Mouse (Mus musculus) heart, postnatal 10 days (tissue): ENCODE measurements around the gene Nploc4. TPM values are rescaled to one million over a fixed set of nuclear protein-coding genes. Genes with fewer than 3 reads are reported as not detected.

ENCODE experiments used
- DNase-seq, 2 experiments: peaks; one replicate each; pipeline ENCODE4 v3.0.0; 2021
- intact Hi-C: fragments of 180-260 bp; cut with DNase I; formaldehyde crosslinking; loops from one replicate; pipeline ENCODE4 v1.15.1; 2025
- microRNA-seq, 2 experiments: library from miRNA; unstranded; fragments of <30 nt; microRNA quantifications; one replicate each; pipeline ENCODE4 v1.2.0; 2022
- total RNA-seq, 2 experiments: library from RNA; stranded (reverse); gene quantifications; 2 replicates each; pipeline ENCODE4 v1.2.3; 2021

Gene Nploc4
- total RNA-seq, 2 experiments from 2014 or later = 53.9 to 59.6 TPM

GRCm38 (mm10) chr11:120344310-120344920 lies 93.1 kb downstream of the Nploc4 start:
- DNase-seq = no peak
- intact Hi-C loops = no loop called here

GRCm38 (mm10) chr11:120343519-120344309 lies 93.8 kb downstream of the Nploc4 start:
- peak; percentile 38 to 61 for DNase-seq
- intact Hi-C loops = no loop called here

DNA sequence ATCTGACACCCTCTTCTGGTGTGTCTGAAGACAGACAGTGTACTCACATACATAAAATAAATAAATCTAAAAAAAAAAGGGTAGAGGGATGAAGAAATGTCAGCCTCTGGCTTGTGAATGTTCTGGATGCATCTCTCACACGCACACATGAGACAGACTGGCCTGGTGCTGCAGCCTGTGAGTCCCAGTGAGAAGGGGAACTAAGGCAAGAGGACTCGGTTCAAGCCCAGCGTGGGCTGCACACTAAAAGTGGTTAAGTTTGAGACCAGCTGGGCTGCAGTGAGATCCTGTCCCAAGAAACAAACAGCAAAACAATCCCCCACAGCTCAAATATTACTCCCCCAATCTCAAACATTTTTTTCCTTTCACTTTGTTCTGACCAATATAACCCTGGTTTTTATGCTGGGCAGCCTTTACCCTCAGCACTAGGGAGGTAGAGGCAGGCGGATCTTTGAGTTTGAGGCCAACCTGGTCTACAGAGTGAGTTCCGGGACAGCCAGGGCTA lies 94.8 kb downstream of the Nploc4 start:
- intact Hi-C loops = no loop called here
- no peak for DNase-seq

GRCm38 (mm10) chr11:120341661-120342060 lies 95.8 kb downstream of the Nploc4 start:
- no peak for DNase-seq
- intact Hi-C loops = no loop called here

GRCm38 (mm10) chr11:120339978-120340513 lies 97.5 kb downstream of the Nploc4 start:
- intact Hi-C loops = no loop called here
- no peak for DNase-seq

- intact Hi-C loops = no loop called here
- DNase-seq = no peak
These were observed 98.7 kb downstream of the Nploc4 start for GRCm38 (mm10) chr11:120338786-120339185.

DNA sequence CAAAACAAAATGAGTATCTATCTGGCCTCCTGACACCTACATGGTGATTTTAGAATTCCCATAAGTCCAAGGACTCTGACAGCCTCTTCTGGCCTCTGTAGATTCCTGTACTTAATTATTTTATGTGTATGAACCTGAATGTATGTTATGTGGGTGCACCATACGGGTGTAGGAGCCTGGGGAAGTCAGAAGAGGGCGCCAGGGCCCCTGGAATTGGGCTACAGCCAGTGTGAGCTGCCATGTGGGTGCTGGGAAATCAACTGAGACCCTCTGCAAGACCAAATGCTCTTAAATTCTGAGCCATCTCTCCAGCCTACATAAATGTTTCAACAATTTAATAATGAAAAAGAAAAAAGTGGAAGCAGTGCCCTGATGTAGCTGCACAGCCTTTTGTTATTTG lies 100.1 kb downstream of the Nploc4 start:
- intact Hi-C loops = no loop called here
- DNase-seq = no peak

DNA sequence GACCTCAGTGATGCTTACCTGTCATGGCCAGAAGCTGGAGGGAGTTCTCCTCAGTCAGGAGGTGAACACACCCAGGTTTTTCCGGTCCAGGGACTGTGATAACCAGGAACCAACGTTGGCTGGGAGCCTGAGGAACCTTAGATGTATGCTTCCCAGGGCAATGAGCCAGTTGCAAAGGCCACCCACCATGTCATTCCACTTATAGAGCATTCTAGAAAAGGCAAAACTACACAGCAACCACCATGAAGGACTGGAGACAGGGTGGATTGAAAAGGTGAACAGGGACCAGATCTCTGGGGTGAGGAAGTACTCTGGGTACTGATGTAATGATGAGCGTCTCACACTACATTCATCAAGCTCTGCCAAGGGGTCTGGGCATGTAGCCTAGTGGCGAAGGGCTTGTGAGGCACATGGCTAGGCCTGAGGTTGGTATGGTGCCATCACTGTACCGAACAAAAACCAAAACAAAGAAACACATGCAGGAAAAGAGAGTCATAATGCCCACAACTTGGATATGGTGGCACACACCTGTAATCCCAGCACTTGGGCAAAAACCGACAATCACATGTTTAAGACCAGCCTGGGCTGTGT lies 102.0 kb downstream of the Nploc4 start:
- peak in 1 of 2 experiments; percentile 32 for DNase-seq
- intact Hi-C loops = no loop called here

Small RNAs within 50 kb of the gene (microRNA-seq; reads per million reads assigned to microRNA genes)
- gene Gm23419 (0 reads per million in 2 experiments), gene Mir6935 (0 to 0.70 reads per million in 2 experiments)

Other genes starting within 250 kb of the Nploc4 start
- gene Bahcc1, start 204.8 kb downstream of the Nploc4 start, total RNA-seq = 10 to 100 TPM in 1 of 2 experiments, 1 to 10 TPM in 1; 8.8 to 14.1 TPM
- 100 to 1,000 TPM; 691 to 703 TPM for gene Actg1, start 89.2 kb downstream of the Nploc4 start, total RNA-seq
- gene Fscn2, start 76.2 kb downstream of the Nploc4 start, total RNA-seq = not detected
- gene Faap100, start 58.9 kb downstream of the Nploc4 start, total RNA-seq = 10 to 100 TPM; 21.3 to 24.3 TPM
- 1 to 10 TPM in 1 of 2 experiments, under 1 TPM in 1; 0.24 to 2.3 TPM for gene Tspan10, start 4.9 kb upstream of the Nploc4 start, total RNA-seq
- gene Pde6g, start 15.8 kb upstream of the Nploc4 start, total RNA-seq = under 1 TPM in 1 of 2 experiments, not detected in 1; 0.32 TPM
- 10 to 100 TPM; 33.5 to 35.2 TPM for gene Oxld1, start 20.4 kb upstream of the Nploc4 start, total RNA-seq
- gene Ccdc137, start 20.4 kb upstream of the Nploc4 start, total RNA-seq = 1 to 10 TPM; 6.4 to 7.9 TPM
- gene Arl16, start 29.9 kb upstream of the Nploc4 start, total RNA-seq = 10 to 100 TPM; 13.6 to 16.5 TPM
- gene Mrpl12, start 46.9 kb upstream of the Nploc4 start, total RNA-seq = 100 to 1,000 TPM; 227 to 233 TPM
- gene Slc25a10, start 54.1 kb upstream of the Nploc4 start, total RNA-seq = 10 to 100 TPM; 24.8 to 25.0 TPM
- gene Gcgr, start 93.0 kb upstream of the Nploc4 start, total RNA-seq = 1 to 10 TPM; 2.4 to 3.1 TPM
- gene Mcrip1, start 112.0 kb upstream of the Nploc4 start, total RNA-seq = 10 to 100 TPM; 70.5 to 72.7 TPM
- under 1 TPM in 1 of 2 experiments, not detected in 1; 0.60 TPM for gene Ppp1r27, start 113.4 kb upstream of the Nploc4 start, total RNA-seq
- gene P4hb, start 135.5 kb upstream of the Nploc4 start, total RNA-seq = 100 to 1,000 TPM; 306 to 311 TPM
- 100 to 1,000 TPM; 236 to 257 TPM for gene Arhgdia, start 143.9 kb upstream of the Nploc4 start, total RNA-seq
- gene Alyref, start 160.7 kb upstream of the Nploc4 start, total RNA-seq = 10 to 100 TPM; 86.1 to 88.3 TPM
- gene Anapc11, start 160.7 kb upstream of the Nploc4 start, total RNA-seq = 100 to 1,000 TPM in 1 of 2 experiments, 10 to 100 TPM in 1; 95.1 to 105 TPM
- gene Npb, start 170.8 kb upstream of the Nploc4 start, total RNA-seq = under 1 TPM; 0.55 to 0.98 TPM
- gene Pcyt2, start 180.2 kb upstream of the Nploc4 start, total RNA-seq = 10 to 100 TPM; 39.7 to 45.8 TPM
- 10 to 100 TPM; 11.9 to 12.5 TPM for gene Sirt7, start 187.5 kb upstream of the Nploc4 start, total RNA-seq
- 10 to 100 TPM; 24.2 to 27.0 TPM for gene Mafg, start 195.9 kb upstream of the Nploc4 start, total RNA-seq
- gene Pycr1, start 206.1 kb upstream of the Nploc4 start, total RNA-seq = 1 to 10 TPM; 4.8 to 5.5 TPM
- gene Myadml2, start 210.4 kb upstream of the Nploc4 start, total RNA-seq = 10 to 100 TPM; 38.0 to 41.6 TPM
- under 1 TPM in 1 of 2 experiments, not detected in 1; 0.12 TPM for gene Notum, start 223.5 kb upstream of the Nploc4 start, total RNA-seq
- gene Aspscr1, start 235.3 kb upstream of the Nploc4 start, total RNA-seq = 10 to 100 TPM; 52.8 to 53.0 TPM